In genomic region chrX:95711227-95712111, GRCm38 (mm10) we compare ENCODE assay signal across 8 mouse cellular contexts. TPM values are rescaled to one million over a fixed set of nuclear protein-coding genes. Genes with fewer than 3 reads are reported as not detected.
DNase-seq lines count a peak whose midpoint lies in the region; ATAC-seq and TF ChIP-seq lines count a peak whose summit lies in the region.

Gene Zc3h12b, plus strand, starts transcription at chrX:95711678.

- H3K27me3 ChIP-seq in hindbrain, postnatal 0 days (ENCODE audit: insufficient read depth, low read length) = no peaks in the 10 kb centered on the region

- TF ChIP-seq CTCF in hindbrain, postnatal 0 days (IDR thresholded peaks at IDR 0.05; ENCODE audit: low read depth) = peak; percentile 65

- H3K9me3 ChIP-seq in hindbrain, postnatal 0 days (ENCODE audit: low read length) = no peaks in the 10 kb centered on the region

- no peaks in the 10 kb centered on the region for H3K4me1 ChIP-seq in hindbrain, postnatal 0 days (ENCODE audit: insufficient read depth, low read length)

- peak within 1 kb of the TSS; percentile 50 for H3K9ac ChIP-seq in hindbrain, postnatal 0 days (replicated peaks; ENCODE audit: low read length)

- 32% methylated on average over 46 of the region's 46 CpGs for WGBS in hindbrain, postnatal 0 days

- peak within 1 kb of the TSS; percentile 69 for H3K27ac ChIP-seq in hindbrain, postnatal 0 days

- peak within 1 kb of the TSS; percentile 50 for H3K4me3 ChIP-seq in hindbrain, postnatal 0 days (ENCODE audit: low read length)

- H3K36me3 ChIP-seq in hindbrain, postnatal 0 days (ENCODE audit: insufficient read depth, low read length) = no peaks in the 10 kb centered on the region

- peak within 1 kb of the TSS; percentile 53 for H3K4me2 ChIP-seq in hindbrain, postnatal 0 days (ENCODE audit: low read depth, low read length)

- ATAC-seq in common myeloid progenitor, adult 5-6 weeks (replicated peaks; ENCODE audit: low read depth, poor library complexity, severe bottlenecking) = peak; percentile 98
- peak; percentile 99 for ATAC-seq in hindbrain, postnatal 0 days

- peak; percentile 50 for DNase-seq in adipocyte (ENCODE audit: low spot score)
- DNase-seq in gastrocnemius, adult 8-10 months (ENCODE audit: low spot score in 2 of 2) = peak; percentile 14 to 40
- DNase-seq in hindbrain, postnatal 0 days (ENCODE audit: low spot score) = peak; percentile 85
- peak; percentile 66 to 77 for DNase-seq in left cerebral cortex, adult 18-20 months (ENCODE audit: low spot score in 2 of 2)
- peak; percentile 36 for DNase-seq in lung, postnatal 36 days
- DNase-seq in retina, postnatal 7 days (ENCODE audit: low read depth, low spot score) = peak; percentile 51
- DNase-seq in urinary bladder, postnatal 10 days (ENCODE audit: low spot score) = peak; percentile 9

RNA-seq across cellular contexts. Expression of gene Zc3h12b, which starts in this region (rescaled TPM):
- total RNA-seq in common myeloid progenitor, adult 5-6 weeks (2017) = 3.4 and 4.8 TPM in 2 replicates
- under 1 TPM; 0.10 to 0.75 (median 0.43) TPM for total RNA-seq in gastrocnemius, adult 8-10 months (2022)
- total RNA-seq in hindbrain, postnatal 0 days (2014; rRNA removed) = 7.9 and 8.8 TPM in 2 replicates
- 3.7 and 4.6 TPM in 2 replicates for polyA plus RNA-seq in hindbrain, postnatal 0 days (2015; fragmentation: Nextera tagmentation; extraction: Ambion mirVana)
- total RNA-seq in left cerebral cortex, adult 18-20 months (2021) = 10 to 100 TPM; 32.6 to 34.7 TPM

Comparison
In these comparisons a context has a peak if more than half of its experiments do, and no peak if none do; other contexts are left out.
1. Peak in every context shown above with its lines: DNase-seq, ATAC-seq, H3K4me3 ChIP-seq and H3K27ac ChIP-seq.
2. Peak in DNase-seq in gastrocnemius, adult 8-10 months; RNA of the gene not detected or under 1 TPM.
3. DNase-seq: peak in every context shown above with its lines; median percentile 85 in hindbrain, postnatal 0 days; 72 in left cerebral cortex, adult 18-20 months; 51 in retina, postnatal 7 days; 50 in adipocyte; 36 in lung, postnatal 36 days; 27 in gastrocnemius, adult 8-10 months; 9 in urinary bladder, postnatal 10 days.